Mouse (Mus musculus) gastrocnemius, postnatal 14 days (tissue): Measurements from ENCODE around the gene Primpol. TPM values are rescaled to one million over a fixed set of nuclear protein-coding genes. Genes with fewer than 3 reads are reported as not detected.
"Not testable (repeated sequence)": the region's sequence is repeated elsewhere in the genome, so short reads cannot be mapped to it uniquely, and the experiment has no call there.

Experiments used
- DNase-seq: peaks from one replicate; pipeline ENCODE4 v3.0.0; 2021; ENCODE audit warnings: mixed read lengths
- intact Hi-C: fragments of 180-260 bp; cut with DNase I; formaldehyde crosslinking; loops from one replicate; pipeline ENCODE4 v1.15.1; 2025; ENCODE audit warnings: low total_unique reads
- total RNA-seq, 2 experiments: library from RNA; stranded (reverse); gene quantifications; 2 replicates each; pipeline ENCODE4 v1.2.3; 2021

The Primpol gene
- total RNA-seq, 2 experiments from 2014 or later, result 2.7 to 2.8 TPM

DNA sequence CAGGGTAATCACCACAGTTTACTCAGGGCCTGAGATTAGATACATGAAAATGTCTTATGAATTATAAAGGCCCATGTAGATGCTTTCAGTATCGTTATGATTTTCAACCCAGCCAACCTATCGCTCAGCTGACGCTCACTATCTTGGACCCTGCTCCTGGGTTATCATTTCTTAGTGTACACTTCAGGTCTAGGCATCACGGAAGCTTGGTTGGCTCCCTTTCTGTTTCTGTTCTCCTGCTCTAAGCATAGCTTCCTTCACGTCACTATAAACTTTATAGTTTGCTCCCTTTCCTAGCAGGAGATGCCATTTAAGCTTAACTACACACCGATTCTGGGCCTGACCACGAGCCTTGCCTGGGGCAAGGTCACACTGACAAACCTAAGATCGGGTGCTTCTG, 5.5 kb downstream of the Primpol start:
- no peak for DNase-seq
- intact Hi-C loops, result no loop called here

DNA sequence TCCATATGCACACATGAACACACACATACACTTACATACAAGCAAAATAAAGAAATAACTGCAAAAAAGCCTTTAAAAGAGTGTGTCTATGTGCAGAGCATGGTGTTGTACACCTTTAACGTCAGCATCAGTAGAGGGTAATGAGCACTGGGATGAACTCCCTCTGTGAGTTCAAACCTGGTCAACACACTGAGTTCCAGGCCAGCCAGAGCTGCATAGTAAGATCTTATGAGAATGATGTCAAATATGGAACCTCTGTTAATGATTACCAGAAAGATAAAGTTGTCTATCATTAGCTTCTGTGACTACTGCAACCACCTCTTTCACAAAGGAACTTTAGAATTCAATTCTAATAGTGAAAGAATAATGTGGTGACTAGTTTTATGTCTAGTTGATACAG, 10.1 kb downstream of the Primpol start:
- intact Hi-C loops, result no loop called here
- DNase-seq, result no peak

DNA sequence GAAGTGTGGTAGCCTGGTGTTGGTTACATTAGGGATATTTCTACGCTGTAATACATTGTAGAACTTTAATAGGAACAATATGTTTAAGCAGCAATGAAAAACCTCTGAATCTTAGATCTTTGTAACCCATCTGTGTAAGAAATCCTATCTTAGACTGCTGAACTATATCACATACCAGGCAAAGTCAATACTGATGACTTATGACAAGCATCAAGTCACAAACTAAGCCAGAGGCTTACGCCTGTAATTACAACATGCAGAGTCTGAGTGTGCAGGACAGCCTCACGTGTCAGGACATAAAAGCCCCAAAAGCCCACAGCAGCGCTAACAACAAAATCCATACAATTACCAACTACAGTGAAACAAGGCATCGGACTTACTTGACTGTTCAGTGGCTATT, 13.4 kb downstream of the Primpol start:
- no peak for DNase-seq
- intact Hi-C loops, result no loop called here

DNA sequence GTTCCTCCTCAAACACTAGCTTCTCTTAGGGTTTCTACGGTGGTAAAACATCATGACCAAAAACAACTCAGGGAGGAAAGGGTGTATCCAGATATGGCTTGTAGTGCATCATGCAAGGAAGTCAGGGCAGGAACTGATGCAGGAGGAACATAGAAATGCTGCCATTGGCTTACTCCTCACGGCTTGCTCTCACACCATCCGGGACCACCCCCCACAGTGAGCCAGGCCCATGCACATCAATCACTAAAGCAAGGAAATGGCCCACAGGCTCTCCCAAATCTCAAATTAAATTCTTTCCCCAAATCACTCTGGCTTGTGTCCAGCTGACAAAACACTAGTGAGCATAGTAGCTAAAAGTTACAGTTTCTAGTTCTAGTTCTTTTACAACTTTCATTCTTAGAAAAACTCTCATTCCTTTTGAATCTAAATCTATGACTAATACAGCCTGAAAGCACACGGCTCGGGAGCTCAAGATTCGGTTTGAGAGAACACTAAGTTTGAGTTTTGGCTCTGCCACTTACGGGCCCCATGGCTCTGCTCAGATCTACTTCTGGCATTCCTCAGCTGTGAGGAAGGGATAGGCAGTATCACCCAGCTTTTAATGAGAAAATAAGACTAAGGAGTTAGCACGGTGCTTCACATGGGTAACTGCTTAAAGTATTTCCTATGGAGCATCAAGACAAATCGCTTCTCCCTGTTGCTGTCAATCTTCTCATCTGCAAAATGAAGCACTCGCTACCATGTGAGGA, 15.9 kb downstream of the Primpol start:
- intact Hi-C loops, result no loop called here
- no peak for DNase-seq

DNA sequence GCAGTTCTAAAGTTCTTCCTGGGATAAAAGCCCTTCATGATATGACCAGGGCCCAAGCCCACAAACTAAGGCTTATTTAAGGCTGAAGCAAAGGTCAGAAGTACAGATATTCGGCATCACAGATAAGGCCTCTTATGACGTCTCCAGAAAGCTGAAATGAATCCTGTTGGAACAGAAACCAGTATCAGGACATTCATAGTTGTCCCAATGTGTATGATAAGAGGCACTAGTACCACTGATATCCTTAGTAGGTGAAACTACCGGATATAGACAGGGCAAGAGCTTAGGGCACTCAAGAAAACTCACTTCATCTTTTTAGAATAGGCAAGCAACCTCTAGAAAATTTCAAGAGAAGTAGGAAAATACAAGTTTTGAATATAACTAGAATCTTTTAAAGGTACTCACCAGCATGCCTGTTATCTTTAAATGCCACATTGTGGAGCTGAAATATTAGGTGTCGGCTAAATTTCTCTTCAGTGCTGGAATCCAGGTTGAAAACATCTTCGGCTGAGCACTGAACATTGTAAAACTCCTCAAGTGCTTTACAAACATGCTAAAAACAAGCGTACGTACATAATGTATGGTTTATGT, 17.6 kb downstream of the Primpol start:
- intact Hi-C loops, result no loop called here
- DNase-seq, result no peak

DNA sequence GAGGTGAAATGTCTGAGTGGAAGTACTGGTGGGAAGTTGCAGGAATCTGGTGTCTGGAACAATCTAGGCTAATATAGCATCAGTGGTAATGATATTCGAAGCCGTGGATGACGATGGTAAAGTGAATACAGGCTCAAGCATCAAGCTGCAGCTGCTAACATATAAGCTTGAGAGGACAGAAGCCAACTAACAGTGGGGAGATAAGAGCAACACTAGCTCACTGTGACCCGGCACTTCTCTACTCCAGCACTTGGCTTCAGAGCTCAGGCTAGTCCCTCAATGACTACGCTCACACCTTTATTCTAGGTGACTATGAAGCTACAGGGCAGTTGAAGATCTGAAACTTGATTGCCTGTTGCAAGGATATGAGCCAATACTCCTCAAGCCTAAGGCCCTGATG, 18.3 kb downstream of the Primpol start:
- intact Hi-C loops, result no loop called here
- DNase-seq, result no peak

DNA sequence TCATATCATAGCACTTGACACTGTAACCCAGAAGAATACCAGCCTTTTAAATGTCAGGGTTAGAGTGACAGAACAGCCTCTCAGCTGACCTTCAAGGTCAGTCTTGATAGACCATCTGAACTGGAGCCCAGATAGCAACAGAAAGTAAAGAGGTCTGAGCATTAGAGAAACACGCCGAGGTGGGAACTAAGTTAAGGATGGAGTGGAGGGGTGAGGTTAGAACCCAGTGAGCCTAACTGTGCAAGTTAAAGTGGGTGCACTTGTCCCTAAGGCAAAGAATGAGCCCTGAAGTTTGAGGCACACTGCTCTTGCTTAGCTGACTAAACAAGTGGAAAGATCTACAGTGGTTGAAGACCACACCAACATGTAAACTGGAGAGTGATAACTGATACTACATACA, 18.9 kb downstream of the Primpol start:
- no peak for DNase-seq
- intact Hi-C loops, result no loop called here

DNA sequence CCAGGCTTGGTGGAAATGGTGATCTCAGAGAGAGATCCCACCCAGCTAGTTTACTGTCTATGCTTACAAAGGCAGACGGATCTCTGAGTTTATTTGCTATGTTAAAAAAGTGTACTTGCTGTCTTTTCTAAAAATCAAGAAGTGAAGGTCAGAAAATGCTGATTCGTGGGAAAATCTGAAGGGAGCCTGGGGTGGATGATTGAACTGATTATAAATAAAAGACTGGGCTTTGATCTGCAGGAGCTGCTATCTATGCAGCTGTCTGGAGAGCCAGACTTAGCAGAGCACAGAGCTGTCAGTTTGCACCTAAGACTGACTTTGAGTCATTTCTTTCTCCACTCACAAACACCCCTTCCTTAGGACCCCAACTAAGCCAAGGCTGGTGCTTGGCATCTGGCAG, 19.6 kb downstream of the Primpol start:
- DNase-seq, result no peak
- intact Hi-C loops, result no loop called here

DNA sequence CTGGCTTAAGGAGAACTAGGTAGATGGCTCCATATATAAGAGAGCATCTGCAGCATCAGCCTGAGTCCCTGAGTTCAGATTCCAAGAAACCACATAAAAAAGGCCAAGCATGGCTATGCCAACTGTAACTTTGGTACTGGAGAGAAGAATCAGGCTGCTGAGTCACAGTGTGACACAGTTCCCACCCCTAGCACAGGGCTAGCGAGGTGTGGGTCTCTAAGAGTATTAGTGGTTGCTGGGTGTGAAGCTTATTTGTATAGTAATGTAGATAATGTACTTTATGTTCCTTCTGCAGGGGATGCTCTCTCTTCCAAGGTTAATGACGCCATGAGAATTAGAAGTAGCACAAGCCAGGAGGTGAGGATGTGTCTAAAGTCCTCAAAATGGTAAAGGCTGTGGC, 20.5 kb downstream of the Primpol start:
- intact Hi-C loops, result no loop called here

DNA sequence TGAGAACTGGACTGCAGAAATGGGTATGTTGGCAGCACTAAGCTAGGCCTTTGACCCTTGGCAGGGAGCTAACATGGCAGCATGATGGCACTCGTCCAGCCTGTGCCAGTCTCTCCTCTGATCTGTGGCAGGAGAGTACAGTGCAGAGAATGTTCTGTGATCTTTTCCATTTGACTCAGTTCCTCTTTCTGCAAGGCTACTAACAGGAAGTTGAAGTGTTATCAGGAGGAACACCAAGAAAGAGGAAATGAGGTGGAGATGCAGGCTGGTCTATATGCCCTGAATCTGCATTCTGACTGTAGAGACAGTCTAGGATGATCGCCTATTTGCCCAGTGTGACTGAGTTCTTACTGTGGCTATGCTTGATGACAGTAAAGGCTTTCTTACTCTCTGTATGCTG, 21.4 kb downstream of the Primpol start:
- intact Hi-C loops, result no loop called here
- peak; percentile 16 for DNase-seq

More for the DNA sequence above, 20.5 kb downstream of the Primpol start:
- no peak for DNase-seq

DNA sequence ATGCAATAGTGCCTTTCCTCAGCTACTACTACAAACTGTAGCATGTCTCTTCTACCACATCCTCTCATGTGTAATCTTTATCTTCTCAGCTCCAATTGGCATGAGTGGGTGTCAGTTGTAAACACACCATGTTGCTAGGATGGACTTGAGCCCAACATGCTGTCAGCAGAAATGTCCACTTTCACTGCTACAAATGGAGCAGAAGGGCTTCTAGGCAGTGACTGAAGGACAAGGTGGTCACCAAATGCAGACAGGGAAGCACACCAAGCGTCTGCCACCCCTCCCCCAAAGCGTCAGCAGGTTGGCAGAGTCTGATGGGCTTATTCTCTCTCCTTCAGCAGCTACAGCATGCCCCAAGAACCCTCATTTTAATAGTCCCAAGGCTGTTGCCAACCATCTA, 23.2 kb downstream of the Primpol start:
- DNase-seq, result no peak
- intact Hi-C loops, result no loop called here

DNA sequence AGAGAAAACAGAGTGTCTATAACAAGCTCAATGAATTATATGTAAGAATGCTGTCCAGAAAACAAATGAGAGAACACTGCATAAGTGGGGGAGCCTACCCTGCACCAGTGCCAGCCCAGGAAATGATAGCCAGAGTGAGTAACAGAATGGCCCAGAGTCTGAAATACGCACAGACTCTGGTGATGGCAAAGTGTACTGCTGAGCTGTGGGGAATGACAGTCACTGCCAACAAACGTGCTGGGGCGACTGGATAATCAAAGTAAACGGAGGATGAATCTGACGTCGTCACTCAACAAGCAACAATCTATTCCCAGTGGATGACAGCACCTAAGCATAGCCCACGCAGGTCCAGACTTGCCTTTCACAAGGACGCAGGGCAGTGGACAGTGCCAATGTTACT, 23.9 kb downstream of the Primpol start:
- intact Hi-C loops, result no loop called here
- no peak for DNase-seq

DNA sequence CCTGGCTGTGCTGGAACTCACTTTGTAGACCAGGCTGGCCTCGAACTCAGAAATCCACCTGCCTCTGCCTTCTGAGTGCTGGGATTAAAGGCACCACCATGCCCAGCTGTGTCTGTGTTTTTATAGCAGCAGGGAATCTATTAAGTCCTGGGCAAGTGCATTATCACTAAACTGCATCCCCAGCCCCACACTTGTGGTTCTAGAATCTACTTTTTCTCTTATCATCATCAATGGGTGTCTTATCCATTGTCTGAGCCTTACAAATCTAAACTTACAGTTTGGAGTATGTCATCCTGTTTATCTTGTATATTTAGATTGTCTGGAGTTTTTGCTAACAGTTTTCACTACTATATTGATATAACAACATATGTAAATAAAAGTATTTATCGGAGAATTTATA, 28.3 kb downstream of the Primpol start:
- intact Hi-C loops, result no loop called here

DNA sequence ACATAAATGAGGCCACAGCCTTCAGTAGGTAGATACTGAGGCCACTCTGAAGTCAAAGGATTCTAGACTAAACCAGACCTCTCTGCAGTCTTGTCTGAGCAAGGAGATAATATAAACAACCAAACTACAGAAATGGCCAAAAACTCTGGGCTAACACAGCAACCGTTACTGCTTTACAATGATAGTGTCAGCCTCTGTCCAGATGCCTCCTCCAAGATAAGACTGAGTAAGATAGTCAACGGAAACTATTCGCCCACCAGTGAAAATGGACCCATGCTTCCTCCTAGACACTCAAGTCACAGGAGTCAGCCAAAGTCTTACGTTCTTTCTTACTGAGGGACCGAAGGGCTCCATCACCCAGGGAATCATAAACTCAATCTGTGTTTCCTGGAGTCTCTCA, 29.1 kb downstream of the Primpol start:
- DNase-seq, result no peak
- intact Hi-C loops, result no loop called here

More for the DNA sequence above, 28.3 kb downstream of the Primpol start:
- no peak for DNase-seq

DNA sequence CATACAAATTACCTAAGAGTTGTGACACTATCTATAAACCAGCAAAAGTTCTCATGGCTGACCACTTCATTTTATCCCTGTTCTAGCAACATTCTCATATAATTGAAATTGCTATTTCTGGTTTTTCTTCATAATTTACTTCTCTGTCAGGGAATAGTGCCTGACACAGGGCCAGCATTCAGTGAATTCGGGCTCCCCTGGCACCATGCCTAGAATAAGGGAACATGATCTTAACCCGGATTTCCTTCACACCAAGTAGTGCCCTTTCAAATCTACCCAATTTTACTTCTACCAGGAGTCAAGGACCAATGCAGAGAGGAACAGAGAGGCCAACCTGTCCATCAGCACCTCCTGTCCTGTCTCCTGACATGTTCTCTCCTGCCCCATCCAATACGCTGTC, 31.4 kb downstream of the Primpol start:
- intact Hi-C loops, result no loop called here
- no peak for DNase-seq

DNA sequence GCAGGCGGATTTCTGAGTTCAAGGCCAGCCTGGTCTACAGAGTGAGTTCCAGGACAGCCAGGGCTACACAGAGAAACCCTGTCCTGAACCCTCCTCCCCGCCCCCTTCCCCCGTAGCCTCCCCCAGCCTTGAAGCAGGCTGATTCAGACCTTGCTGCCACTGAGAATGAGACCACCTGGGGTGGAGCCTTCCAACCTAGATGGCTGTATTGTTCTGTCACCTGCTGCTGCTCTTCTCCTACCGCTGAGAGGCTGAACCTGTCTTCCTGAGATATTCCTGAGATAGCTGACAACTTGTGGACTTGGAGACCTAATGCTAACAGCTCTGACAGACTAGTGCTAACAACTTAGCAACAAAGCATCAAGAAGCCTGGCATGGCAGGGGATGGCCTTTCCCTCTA, 32.7 kb downstream of the Primpol start:
- DNase-seq, intact Hi-C loops: not testable (repeated sequence)

DNA sequence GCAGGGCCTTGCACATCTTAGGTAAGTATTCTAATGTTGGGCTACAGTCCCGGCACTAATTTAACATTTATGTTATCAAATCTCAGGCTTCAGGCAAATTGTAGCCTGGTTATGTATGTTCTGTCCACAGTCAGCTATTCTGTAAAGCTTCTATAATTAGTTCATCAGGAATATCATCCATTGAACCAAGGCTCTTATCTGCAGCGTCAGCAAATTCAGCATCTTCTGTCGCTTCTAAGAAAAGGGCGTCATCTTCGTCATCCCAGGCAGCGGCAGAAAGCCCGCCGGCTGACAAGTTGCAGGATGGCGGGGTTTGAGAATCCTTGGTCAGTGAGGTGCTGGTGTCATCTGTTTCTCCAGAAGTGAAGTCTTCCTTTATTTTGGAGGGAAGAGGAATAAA, 38.2 kb downstream of the Primpol start:
- DNase-seq, result no peak
- intact Hi-C loops, result no loop called here

DNA sequence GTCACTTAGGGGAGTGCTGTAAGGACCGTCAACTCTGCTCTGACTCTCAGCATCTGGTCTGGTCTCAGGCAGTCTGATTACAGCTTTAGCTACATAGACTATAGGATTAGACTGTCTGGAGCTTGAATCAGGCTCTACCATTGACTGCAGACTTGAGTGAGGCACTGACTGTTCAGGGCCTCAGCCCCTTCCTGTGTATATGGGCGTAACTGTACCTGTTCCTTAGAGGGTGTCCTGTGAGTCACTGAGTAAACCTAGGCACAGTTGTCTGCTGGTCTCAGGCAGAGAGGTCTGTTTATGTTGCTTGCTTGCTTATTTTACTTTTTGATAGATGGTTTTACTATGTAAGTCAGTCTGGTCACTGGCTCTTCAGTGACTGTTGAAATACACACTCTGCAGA, 43.0 kb downstream of the Primpol start:
- no peak for DNase-seq
- intact Hi-C loops, result no loop called here

DNA sequence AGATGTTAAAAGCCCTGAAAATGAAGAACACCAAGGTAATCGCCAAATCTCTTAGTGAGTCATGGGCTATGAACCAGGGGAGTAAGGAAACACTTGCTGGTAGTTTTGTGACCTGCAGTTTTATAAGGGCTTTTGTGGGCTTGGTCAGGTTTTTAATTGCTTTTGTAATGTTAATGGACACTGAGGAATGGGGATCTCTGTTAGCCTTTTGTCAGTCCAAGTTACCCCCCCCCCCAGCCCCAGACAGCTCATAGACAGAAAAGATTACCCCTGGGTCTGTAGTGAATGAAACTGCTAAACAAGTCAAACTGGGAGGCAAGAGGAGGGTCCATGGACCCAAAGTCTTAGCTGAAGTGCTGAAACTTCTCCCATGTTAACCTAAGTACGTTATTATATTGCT, 43.6 kb downstream of the Primpol start:
- intact Hi-C loops, result no loop called here
- DNase-seq, result no peak

DNA sequence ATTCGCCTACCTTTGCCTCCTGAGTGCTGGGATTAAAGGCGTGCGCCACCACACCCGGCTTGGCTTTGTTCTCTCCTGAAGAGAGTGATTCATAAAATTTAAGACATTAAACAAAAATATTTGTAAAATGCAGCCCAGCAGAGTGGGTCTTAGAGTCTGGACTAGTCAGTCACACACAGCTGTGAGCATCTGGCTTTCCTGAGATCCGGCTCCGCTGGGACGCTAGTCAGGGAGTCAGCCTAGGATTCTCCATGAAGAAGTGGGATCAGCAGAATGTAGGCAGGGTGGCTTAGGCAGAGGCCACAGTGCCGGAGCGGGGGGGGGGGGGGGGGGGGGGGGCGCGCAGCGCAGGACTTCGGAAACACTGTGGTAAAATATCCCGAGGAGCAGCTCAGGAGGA, 46.3 kb downstream of the Primpol start:
- no peak for DNase-seq
- intact Hi-C loops, result no loop called here

DNA sequence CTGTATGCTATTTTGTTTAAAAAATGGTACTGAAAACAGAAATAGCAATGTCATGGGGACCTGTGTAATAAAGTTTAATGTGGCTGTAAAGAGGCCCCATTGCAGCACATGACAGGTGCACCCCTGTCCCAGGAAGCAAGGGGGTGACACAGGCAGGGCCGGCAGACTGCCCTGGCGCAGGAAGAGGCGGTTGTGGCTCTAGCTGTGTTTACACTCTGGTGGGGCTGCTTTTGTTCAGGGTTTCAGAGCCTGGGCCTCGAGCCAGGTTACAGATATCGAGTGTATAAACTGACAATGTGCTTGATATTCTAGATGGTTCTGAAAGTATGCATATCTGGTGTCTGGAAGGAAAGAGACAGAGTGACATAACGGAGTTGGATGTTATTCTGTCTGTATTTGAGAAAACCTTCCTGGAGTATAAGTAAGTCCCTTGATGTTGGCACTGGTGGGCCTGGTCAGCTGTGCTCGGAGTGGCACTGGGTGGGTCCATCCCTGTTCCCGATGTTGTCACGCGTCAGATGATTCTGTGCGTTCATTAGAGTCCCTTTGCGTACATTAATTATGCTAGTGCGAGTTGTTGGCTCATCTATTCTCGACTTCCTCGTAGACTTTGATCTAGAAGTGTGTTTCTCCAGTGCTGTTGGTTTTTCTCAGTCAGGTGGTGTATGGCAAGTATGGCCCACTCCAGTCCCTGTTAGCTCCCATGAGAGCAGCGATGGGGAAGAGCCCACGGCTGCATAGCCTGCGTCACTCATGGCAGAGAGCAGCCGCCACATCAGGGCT, 47.2 kb downstream of the Primpol start:
- intact Hi-C loops, result loop anchor here (10.0 kb wide), 1 partner anchor 375 kb away; no protein-coding TSS in a partner anchor
- DNase-seq, result no peak
